Mouse (Mus musculus): ENCODE results near the gene Plcz1.

The Plcz1 gene

GRCm38 (mm10) chr6:139947106-139947879 lies 94.0 kb downstream of the Plcz1 start:
- DNase-seq (ENCODE audit: low read depth), result no peak
